Mouse (Mus musculus) brown adipose tissue, adult 24 weeks (tissue): Measurements from ENCODE around the gene Endou. TPM values are rescaled to one million over a fixed set of nuclear protein-coding genes. Genes with fewer than 3 reads are reported as not detected.

Experiments
- H3K27ac ChIP-seq: fragments of 200-500 bp; replicated peaks from 2 replicates; pipeline ENCODE4 v1.5.1; 2012; ENCODE audit warnings: low read depth, mild to moderate bottlenecking, low read length
- H3K4me1 ChIP-seq: fragments of 200-500 bp; 2 replicates; pipeline ENCODE4 v1.6.1; 2012; ENCODE audit warnings: low read length, mixed read lengths; ENCODE audit not compliant: control insufficient read depth, insufficient read depth, insufficient read length
- H3K4me3 ChIP-seq: fragments of 200-500 bp; 2 replicates; pipeline ENCODE4 v1.5.1; 2012; ENCODE audit warnings: low read depth, mild to moderate bottlenecking, low read length, moderate library complexity; ENCODE audit not compliant: insufficient read depth
- polyA plus RNA-seq: library from polyadenylated mRNA; stranded (reverse); fragments of >200 nt; gene quantifications from 2 replicates; pipeline ENCODE4 v1.2.4, GENCODE M21; 2012; ENCODE audit not compliant: missing spikeins, insufficient read depth, insufficient read length

Gene Endou
- polyA plus RNA-seq: 0.63 and 2.0 TPM in 2 replicates

DNA sequence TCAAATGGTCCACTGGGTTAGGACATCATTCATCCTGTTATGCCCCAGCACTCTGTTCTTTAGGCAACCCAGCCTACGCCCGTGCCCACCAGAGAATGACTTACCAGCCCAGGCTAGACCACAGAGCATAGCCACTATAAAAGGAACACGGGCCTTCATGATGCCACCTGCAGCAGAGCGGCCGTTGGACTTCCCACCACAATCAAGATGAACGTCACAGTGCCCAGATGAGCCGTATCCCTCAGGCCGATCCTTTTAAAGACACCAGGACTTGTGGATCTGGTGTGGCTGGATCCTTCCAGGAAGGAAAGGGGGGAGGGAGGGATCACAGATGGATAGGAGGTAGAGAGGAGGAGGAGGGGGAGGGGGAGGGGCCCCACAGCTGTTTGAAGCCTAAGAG is at the start of gene Endou:
Endou (minus strand) TSS at position 229 of the 400 bp plus-strand sequence.
- Histone ChIP-seq H3K4me1 (peaks cover 7% of the 10 kb centered on the region; the same call in 1 of the 2 replicates), H3K27ac (no peak within 1 kb of the TSS), H3K4me3 (no peak within 1 kb of the TSS)

DNA sequence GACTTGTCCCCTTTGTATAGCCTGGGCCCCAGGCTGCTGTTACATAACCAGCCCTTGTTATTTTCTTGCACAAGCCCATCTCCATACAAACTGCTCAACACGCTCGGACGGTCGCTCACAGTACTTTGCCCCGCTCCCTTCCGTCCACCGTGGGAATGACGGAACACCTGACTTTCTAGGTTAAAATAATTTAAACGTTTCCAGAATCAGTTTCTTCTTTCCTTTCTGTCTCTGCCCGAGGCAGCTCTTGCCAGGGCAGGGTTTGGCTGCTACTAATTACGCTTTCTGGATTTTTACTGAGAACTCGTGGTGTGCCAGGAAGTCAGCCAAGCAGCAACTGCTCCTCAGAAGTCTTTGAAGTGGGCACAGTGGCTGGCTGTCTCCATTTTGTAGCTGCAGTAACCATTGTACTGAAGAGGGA is 49.5 kb upstream of the Endou start:
- H3K27ac ChIP-seq: peak overlapping the region; percentile 84
- H3K4me3 ChIP-seq: no peak overlapping the region
- peaks cover 25% of the 10 kb centered on the region for H3K4me1 ChIP-seq

DNA sequence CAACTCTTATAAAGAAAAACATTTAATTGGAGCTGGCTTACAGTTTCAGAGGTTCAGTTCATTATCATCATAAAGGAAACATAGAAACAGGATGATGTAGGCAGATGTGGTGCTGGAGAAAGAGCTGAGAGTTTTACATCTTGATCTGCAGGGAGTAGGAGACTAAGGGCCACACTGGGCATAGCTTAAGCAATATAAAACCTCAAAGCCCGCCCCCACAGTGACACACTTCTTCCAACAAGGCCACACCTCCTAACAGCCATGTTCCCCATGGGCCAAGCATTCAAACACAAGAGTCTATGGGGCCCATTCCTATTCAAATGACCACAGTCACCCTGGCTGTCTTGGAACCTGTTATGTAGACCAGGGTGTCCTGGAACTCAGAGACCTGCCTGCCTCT is 48.4 kb upstream of the Endou start:
- Histone ChIP-seq H3K4me3 (no peak overlapping the region), H3K4me1 (peaks cover 22% of the 10 kb centered on the region), H3K27ac (no peak overlapping the region)

DNA sequence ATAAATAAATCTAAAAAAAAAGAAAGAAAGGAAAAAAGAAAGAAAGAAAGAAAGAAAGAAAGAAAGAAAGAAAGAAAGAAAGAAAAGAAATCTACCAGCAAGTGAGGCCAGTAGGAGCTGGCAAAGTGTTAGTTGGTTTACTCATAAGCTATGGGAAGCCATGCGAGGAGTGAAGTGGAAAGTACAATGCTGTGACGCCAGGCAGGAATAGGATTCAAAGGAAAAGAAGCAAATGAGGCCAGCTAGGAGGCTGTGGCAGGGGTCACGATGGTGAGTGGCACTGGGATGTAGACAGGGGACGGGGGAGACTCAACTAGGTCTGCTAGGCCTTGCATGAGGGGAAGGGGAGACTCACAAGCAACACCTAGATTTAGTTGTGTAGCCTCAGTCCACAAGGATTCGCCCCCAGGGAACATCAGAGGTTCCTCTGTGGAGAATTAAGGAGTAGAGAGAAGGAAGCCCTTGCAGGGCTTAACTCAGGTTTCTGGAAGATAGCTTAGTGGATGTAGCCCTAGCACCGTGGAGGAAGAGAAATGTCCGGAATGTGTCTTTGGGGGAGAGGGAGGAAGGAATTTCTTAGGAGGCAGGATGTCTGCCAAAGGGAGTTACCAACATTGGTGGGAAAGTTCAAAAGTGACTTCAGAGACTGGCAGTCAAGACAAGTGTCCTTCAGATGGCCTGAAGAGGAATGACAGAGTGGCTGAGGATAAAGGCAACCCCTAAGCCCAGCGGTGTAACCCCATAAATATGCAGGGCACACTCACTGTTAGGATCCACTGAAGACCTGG is 47.4 kb upstream of the Endou start, which contains the start of gene Slc48a1:
Slc48a1 (plus strand) TSS at position 210 of the 788 bp plus-strand sequence.
- H3K4me1 ChIP-seq: peaks cover 28% of the 10 kb centered on the region
- peak within 1 kb of the TSS; percentile 93 for H3K27ac ChIP-seq
- no peak within 1 kb of the TSS for H3K4me3 ChIP-seq

DNA sequence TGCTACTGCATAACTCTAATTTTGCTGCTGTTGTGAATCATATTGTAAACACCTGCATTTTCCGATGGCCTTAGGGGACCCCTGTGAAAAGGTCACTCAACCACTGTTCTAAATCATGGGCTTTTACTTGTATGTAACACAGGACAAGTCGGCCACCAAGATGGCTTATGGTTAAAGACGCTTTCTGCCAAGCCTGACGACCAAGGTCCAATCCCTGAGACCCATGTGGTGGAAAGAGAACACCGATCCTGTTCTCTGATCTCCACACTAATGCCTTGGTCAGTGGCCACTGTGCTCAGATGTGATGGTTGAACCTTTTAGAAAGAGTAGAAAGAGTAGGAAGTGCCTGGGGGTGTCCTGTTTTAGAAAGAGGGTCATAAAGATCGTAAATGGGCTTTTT is 45.8 kb upstream of the Endou start:
- H3K27ac ChIP-seq: peak overlapping the region; percentile 42

GRCm38 (mm10) chr15:97776514-97776913 is 45.4 kb upstream of the Endou start:
- Histone ChIP-seq H3K4me1 (peaks cover 35% of the 10 kb centered on the region), H3K4me3 (no peak overlapping the region), H3K27ac (peak overlapping the region; percentile 42; the same call in 1 of the 2 replicates)

More for the DNA sequence above, 45.8 kb upstream of the Endou start:
- peaks cover 35% of the 10 kb centered on the region for H3K4me1 ChIP-seq
- H3K4me3 ChIP-seq: no peak overlapping the region

- no peak overlapping the region for H3K4me3 ChIP-seq
- peak overlapping the region; percentile 96 for H3K27ac ChIP-seq
- peaks cover 35% of the 10 kb centered on the region for H3K4me1 ChIP-seq
Observed at GRCm38 (mm10) chr15:97773961-97774370, 42.8 kb upstream of the Endou start.

DNA sequence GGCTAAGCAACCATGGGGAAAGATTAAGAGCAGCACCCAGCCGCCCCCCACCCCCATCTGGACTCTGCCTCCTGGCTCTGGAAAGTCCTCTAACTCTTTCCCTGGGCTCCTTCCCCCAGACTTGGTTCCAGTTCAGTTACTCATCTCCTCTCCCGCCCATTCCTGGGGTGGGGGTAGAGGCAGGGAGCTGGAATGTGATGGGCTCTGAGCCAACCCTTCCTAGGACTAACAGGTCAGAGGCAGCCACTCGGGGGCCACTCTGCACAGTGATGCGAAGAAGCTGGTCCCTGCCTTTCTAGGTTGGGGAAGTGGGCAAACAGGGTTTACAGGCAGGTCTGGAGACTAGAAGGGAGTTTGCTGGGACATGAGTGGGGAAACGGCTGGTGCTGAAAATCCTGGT is 42.0 kb upstream of the Endou start:
- peaks cover 30% of the 10 kb centered on the region for H3K4me1 ChIP-seq
- H3K27ac ChIP-seq: peak overlapping the region; percentile 96
- H3K4me3 ChIP-seq: 0 out of 2 replicates have a peak overlapping the region, but pooled peaks have one; percentile 5

DNA sequence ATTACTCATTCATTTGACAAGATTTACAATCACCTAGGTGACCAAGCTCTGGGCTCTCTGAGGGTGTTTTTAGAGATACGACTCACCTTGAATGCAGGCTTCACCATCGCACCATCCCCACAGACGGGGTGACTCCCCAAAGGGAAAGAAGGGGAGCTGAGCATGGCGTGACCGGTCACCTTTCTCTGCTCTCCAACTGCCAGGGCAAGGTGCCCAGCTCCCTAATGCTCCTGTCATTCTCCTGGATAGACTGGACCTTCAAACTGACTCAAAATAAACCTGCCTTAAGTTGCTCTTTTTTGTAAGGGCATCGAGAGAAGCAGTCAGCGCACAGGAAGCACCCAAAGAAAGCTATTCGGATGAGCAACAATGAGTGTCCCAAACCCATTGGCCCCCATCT is 39.1 kb upstream of the Endou start:
- H3K27ac ChIP-seq: no peak overlapping the region
- H3K4me1 ChIP-seq: peaks cover 25% of the 10 kb centered on the region
- H3K4me3 ChIP-seq: no peak overlapping the region

DNA sequence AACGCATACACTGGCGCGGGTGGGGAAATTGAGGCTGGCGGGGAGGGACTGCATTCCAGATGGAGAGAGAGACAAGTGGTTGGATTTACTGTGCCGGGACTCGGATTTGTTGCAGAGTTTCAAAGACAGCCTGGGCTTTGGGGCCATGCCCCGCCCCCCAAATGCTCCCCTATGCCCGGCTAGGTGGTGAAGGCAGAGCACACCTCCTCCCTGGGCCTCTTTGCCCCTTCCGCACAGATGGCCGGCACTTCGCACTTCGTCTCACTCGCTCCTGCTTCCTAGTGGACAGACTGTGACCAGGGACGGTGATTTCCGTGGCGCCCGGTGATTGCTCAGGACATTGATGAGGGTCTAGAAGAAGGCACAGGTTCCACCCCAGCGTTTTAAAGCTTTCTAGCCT is 37.1 kb upstream of the Endou start:
- H3K27ac ChIP-seq: peak overlapping the region; percentile 100
- H3K4me3 ChIP-seq: peak overlapping the region; percentile 93
- H3K4me1 ChIP-seq: peaks cover 16% of the 10 kb centered on the region

GRCm38 (mm10) chr15:97767280-97768186 is 36.4 kb upstream of the Endou start, which contains the start of gene Rapgef3:
TSS of gene Rapgef3 (minus strand) at chr15:97767972.
- Histone ChIP-seq H3K4me3 (peak within 1 kb of the TSS; percentile 93), H3K4me1 (peaks cover 9% of the 10 kb centered on the region), H3K27ac (peak within 1 kb of the TSS; percentile 100)

DNA sequence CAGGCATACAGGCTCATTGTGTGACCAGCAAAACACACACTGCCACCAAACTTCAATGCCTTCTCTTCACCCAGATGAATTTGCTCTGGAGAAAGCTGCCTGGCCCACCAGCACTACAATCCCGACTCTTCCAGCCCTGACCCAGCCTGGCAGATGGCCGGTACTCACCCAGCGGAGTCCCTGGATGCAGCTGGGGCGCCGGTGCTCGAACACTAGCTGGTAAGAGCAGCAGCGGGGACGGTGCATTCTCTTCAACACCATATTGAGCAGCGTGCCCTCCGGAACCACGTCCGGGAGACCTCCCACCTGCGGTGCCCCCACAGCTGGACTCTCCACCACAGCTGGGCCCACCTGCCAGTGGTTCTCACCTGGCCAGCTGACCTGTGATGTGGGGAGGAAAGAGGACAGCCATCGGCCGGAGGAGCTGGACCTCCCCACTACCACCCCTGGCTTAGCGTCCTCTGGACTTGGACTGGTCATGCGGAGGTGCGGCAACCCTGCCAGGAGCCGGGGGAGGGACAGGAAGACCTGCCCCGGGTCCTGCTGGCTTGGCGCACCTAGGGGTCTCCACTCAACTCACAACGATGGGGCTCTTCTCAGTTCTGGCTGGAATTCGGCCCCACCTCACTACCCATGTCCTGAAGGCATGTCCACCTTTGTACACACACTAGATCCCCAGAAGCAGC is 35.6 kb upstream of the Endou start:
- peaks cover 6% of the 10 kb centered on the region; the same call in 1 of the 2 replicates for H3K4me1 ChIP-seq
- peak overlapping the region; percentile 93 for H3K4me3 ChIP-seq
- peak overlapping the region; percentile 100 for H3K27ac ChIP-seq

DNA sequence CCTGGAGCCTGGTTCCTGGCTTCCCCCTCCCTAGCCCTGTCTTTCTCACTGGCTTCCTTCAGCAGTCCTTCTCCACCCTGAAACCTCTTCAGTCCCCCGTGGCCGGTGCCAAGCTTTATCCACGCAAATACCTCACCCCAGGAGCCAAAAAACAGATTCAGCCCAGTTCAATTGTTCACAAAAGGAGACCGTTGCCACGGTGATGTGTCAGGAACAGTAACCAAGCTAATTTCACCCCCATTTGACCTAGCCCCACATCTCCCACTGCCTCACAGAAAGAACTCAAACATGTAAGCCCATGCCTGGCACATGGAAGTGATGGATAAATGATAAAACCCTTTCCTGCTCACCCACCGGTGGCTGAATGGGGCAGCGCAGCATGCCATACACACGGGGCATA is 35.1 kb upstream of the Endou start:
- H3K27ac ChIP-seq: peak overlapping the region; percentile 100
- peaks cover 4% of the 10 kb centered on the region; the same call in 1 of the 2 replicates for H3K4me1 ChIP-seq
- H3K4me3 ChIP-seq: peak overlapping the region; percentile 93

DNA sequence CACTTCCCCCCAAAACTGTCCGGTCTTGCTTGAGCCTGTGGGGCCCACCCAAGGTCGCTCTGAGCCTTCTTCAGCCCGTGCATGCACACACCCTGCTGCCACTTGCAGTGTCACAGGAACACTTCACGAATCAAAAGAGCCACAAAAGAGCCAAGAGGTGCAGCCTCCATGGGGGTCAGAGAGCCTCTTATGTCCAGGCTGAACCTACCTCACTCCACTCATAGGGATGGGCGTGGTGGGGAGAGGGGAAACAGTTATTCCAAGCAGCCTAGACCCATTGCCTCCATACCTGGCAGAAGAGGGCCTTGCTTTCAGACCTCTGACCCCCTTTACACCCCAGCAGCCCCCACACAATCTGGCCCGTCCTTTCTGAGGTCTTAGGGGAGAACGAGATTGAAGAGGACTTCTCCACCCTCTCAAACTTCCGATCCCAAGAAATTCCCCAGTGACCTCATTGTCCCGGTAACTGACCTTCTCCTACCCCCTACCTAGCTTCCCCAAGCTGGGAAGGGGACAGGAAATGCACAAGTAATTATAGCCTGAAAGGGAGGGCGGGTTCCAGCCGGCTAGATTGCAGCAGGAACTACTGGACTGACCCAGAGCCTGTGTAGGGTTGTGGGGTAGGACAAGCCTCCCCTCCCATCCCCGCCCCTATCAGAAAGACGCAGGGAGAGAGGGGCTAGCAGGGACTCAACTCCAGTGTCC is 34.1 kb upstream of the Endou start:
- Histone ChIP-seq H3K4me1 (peaks cover 2% of the 10 kb centered on the region; the same call in 1 of the 2 replicates), H3K4me3 (peak overlapping the region; percentile 93), H3K27ac (peak overlapping the region; percentile 100)
